Mouse (Mus musculus) forebrain, embryonic 11.5 days (tissue): Measurements from ENCODE around the gene 1110059E24Rik. TPM values are rescaled to one million over a fixed set of nuclear protein-coding genes. Genes with fewer than 3 reads are reported as not detected.
"Not testable (repeated sequence)": the region's sequence is repeated elsewhere in the genome, so short reads cannot be mapped to it uniquely, and the experiment has no call there.

Source experiments
- ATAC-seq: fragments of 200-750 bp; cut with Nextera tagmentation; replicated peaks from 2 replicates; pipeline ENCODE4 v1.8.0; 2017; ENCODE audit warnings: moderate TSS enrichment; ENCODE audit not compliant: low FRiP score
- DNase-seq: peaks from one replicate; pipeline ENCODE4 v3.0.0-alpha.2; 2017; ENCODE audit warnings: low spot score
- H3K27ac ChIP-seq: fragments of 300-500 bp; sonication (generic); 2 replicates; pipeline ENCODE4 v1.5.1; 2014; ENCODE audit warnings: low read depth, low read length
- H3K27me3 ChIP-seq: fragments of 300-500 bp; sonication (generic); 2 replicates; pipeline ENCODE4 v1.6.1; 2014; ENCODE audit warnings: mild to moderate bottlenecking, low read length, mixed read lengths; ENCODE audit not compliant: control insufficient read depth, insufficient read depth
- H3K36me3 ChIP-seq: fragments of 300-500 bp; sonication (generic); 2 replicates; pipeline ENCODE4 v1.6.1; 2014; ENCODE audit warnings: mild to moderate bottlenecking, low read length, moderate library complexity, mixed read lengths; ENCODE audit not compliant: control insufficient read depth, insufficient read depth
- H3K4me1 ChIP-seq: fragments of 300-500 bp; sonication (generic); replicated peaks from 2 replicates; pipeline ENCODE4 v1.6.1; 2014; ENCODE audit warnings: low read length, mixed read lengths; ENCODE audit not compliant: control insufficient read depth, insufficient read depth
- H3K4me2 ChIP-seq: fragments of 300-500 bp; sonication (generic); 2 replicates; pipeline ENCODE4 v1.6.1; 2014; ENCODE audit warnings: low read depth, mild to moderate bottlenecking, low read length, moderate library complexity, mixed read lengths; ENCODE audit not compliant: severe bottlenecking
- H3K4me3 ChIP-seq: fragments of 300-500 bp; sonication (generic); 2 replicates; pipeline ENCODE4 v1.5.1; 2014; ENCODE audit warnings: low read depth, low read length
- H3K9ac ChIP-seq: fragments of 300-500 bp; sonication (generic); 2 replicates; pipeline ENCODE4 v1.6.1; 2014; ENCODE audit warnings: low read length
- H3K9me3 ChIP-seq: fragments of 300-500 bp; sonication (generic); 2 replicates; pipeline ENCODE4 v1.6.1; 2016; ENCODE audit warnings: low read length, mixed read lengths; ENCODE audit not compliant: control insufficient read depth
- WGBS: fragments of 180-500 bp; shearing (Covaris S2); extraction: QIAGEN DNeasy Blood & Tissue Kit; methylation state at CpG from one replicate; pipeline ENCODE4 v1.1.7; 2014; 5-methylcytosine and 5-hydroxymethylcytosine counted together
- polyA plus RNA-seq: library from polyadenylated mRNA; unstranded; fragments of >200 nt; fragmentation: Nextera tagmentation; extraction: Ambion mirVana; gene quantifications from 2 replicates; pipeline ENCODE4 v1.2.1, GENCODE M21; 2014

The 1110059E24Rik gene
- polyA plus RNA-seq, 1 experiment from 2014 or later: 70.4 TPM

DNA sequence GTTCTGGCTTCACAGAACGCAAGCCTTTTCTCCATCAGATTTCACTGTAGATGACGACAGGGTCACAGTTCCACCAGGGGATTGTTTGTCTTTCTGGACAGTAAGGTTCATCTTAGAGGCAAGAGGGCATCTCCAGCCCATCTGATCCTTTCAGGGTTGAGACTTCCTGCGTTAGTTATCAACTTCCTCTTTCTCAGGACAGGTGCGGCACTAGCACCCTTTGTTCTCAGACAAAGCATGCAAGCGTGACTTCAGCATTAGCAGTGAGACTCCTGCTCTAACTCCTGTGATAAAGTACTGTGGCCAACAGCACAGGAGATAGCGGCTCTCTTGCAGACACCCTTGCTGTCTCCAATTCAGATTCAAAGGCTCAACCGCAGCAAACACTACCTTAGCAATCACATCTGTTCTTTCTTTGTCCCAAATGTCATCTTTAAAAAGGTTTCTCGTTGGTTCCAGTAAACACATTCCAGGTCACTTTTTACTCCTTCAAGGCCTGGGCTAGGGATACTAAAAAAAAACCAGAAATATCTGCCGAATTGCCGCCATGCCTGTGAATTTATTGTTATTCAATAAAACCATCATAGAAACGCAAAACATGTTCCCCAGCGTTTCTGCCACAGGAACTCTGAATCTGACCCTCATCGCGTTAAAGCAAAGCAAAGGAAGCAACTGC lies 22.0 kb downstream of the 1110059E24Rik start:
- 74% methylated on average over 14 of the region's 14 CpGs for WGBS
- no peaks in the 10 kb centered on the region; the same call in 1 of the 2 replicates for H3K4me1 ChIP-seq
- no peak overlapping the region for H3K4me3 ChIP-seq
- no peak overlapping the region for H3K27ac ChIP-seq
- no peaks in the 10 kb centered on the region for H3K27me3 ChIP-seq
- no peaks in the 10 kb centered on the region for H3K36me3 ChIP-seq
- H3K9ac ChIP-seq: no peak overlapping the region
- no peaks in the 10 kb centered on the region for H3K9me3 ChIP-seq
- no peak overlapping the region for H3K4me2 ChIP-seq
- DNase-seq (no peak), ATAC-seq (no peak)

GRCm38 (mm10) chr19:21629501-21629900 lies 23.3 kb downstream of the 1110059E24Rik start:
- no peaks in the 10 kb centered on the region for H3K27me3 ChIP-seq
- no peak for DNase-seq
- no peak overlapping the region for H3K9ac ChIP-seq
- WGBS: 64% methylated on average over 1 of the region's 1 CpGs
- no peak overlapping the region for H3K4me2 ChIP-seq
- no peaks in the 10 kb centered on the region for H3K36me3 ChIP-seq
- H3K9me3 ChIP-seq: no peaks in the 10 kb centered on the region
- ATAC-seq: no peak
- no peak overlapping the region for H3K4me3 ChIP-seq
- no peaks in the 10 kb centered on the region; the same call in 1 of the 2 replicates for H3K4me1 ChIP-seq
- no peak overlapping the region for H3K27ac ChIP-seq

DNA sequence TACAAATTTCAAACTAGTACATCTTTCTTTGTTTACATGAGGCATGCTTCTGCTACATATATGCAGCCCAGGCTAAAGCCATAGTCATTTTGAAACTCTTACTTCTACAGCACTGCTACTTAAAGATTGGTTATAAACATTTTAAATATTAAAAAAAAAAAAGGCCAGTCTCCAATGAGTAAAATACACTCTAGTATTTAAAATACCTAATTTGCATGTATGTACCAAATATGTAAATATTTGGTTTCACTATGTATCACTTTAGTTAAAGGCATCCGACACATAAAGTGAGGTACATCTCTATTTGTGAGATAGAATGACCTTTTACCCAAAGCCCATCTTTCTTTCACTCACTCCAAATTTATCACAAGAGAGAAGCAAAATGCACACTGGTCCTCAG lies 23.7 kb downstream of the 1110059E24Rik start:
- DNase-seq (no peak), ATAC-seq (no peak)
- Histone ChIP-seq H3K4me3 (no peak overlapping the region), H3K9ac (no peak overlapping the region), H3K27me3 (no peaks in the 10 kb centered on the region), H3K27ac (no peak overlapping the region), H3K4me2 (no peak overlapping the region), H3K4me1 (no peaks in the 10 kb centered on the region; the same call in 1 of the 2 replicates), H3K9me3 (no peaks in the 10 kb centered on the region), H3K36me3 (no peaks in the 10 kb centered on the region)
- 97% methylated on average over 1 of the region's 1 CpGs for WGBS

- ATAC-seq, H3K9me3 ChIP-seq, H3K36me3 ChIP-seq, H3K4me2 ChIP-seq, H3K27me3 ChIP-seq, H3K27ac ChIP-seq, H3K4me1 ChIP-seq, H3K4me3 ChIP-seq, H3K9ac ChIP-seq, DNase-seq: not testable (repeated sequence)
- WGBS: 60% methylated on average over 11 of the region's 11 CpGs
Observed at GRCm38 (mm10) chr19:21628440-21628839, 24.3 kb downstream of the 1110059E24Rik start.

DNA sequence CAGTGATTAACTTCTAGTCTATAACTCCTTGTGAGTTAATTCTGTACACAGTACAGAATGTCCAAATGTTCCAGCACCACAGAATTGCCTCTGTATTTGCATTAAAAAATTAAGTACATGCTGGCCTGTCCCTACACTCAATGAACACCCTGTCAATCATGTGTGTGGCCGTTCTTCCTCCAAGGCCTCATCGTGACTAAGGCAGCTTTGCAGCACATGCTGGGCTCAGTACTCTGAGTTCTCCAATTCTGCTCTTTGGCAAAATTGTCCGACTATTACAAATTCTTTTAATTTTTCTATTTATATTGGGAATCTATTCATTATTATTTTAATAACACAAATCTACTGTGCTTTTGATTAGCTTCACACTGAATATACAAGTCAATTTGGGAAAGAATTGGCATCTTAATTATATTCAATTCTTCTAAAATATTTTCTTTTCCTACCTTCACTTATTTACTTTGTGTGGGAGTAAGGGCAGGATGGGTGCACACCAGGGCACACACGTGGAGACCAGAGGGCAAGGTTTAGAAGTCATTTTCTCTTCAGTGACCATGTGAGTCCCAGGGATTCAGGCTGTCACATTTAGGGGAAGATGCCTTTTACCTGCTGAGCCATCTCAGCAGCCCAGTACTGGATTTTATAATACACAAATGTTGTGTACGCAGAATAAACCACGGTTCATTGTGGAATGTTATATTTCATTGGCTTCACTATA lies 26.3 kb downstream of the 1110059E24Rik start:
- no peak overlapping the region for H3K4me2 ChIP-seq
- H3K36me3 ChIP-seq: no peaks in the 10 kb centered on the region
- no peak overlapping the region for H3K27ac ChIP-seq
- H3K9ac ChIP-seq: no peak overlapping the region
- WGBS: 89% methylated on average over 6 of the region's 6 CpGs
- no peaks in the 10 kb centered on the region for H3K27me3 ChIP-seq
- H3K4me1 ChIP-seq: no peaks in the 10 kb centered on the region; the same call in 1 of the 2 replicates
- ATAC-seq (no peak), DNase-seq (no peak)
- H3K4me3 ChIP-seq: no peak overlapping the region
- H3K9me3 ChIP-seq: no peaks in the 10 kb centered on the region

GRCm38 (mm10) chr19:21624148-21624535 lies 28.6 kb downstream of the 1110059E24Rik start:
- Histone ChIP-seq H3K4me1 (no peaks in the 10 kb centered on the region), H3K27ac (no peak overlapping the region), H3K36me3 (no peaks in the 10 kb centered on the region), H3K9me3 (no peaks in the 10 kb centered on the region), H3K4me3 (no peak overlapping the region), H3K4me2 (no peak overlapping the region), H3K9ac (no peak overlapping the region), H3K27me3 (no peaks in the 10 kb centered on the region)
- no peak for DNase-seq
- WGBS: 92% methylated on average over 4 of the region's 4 CpGs
- no peak for ATAC-seq

DNA sequence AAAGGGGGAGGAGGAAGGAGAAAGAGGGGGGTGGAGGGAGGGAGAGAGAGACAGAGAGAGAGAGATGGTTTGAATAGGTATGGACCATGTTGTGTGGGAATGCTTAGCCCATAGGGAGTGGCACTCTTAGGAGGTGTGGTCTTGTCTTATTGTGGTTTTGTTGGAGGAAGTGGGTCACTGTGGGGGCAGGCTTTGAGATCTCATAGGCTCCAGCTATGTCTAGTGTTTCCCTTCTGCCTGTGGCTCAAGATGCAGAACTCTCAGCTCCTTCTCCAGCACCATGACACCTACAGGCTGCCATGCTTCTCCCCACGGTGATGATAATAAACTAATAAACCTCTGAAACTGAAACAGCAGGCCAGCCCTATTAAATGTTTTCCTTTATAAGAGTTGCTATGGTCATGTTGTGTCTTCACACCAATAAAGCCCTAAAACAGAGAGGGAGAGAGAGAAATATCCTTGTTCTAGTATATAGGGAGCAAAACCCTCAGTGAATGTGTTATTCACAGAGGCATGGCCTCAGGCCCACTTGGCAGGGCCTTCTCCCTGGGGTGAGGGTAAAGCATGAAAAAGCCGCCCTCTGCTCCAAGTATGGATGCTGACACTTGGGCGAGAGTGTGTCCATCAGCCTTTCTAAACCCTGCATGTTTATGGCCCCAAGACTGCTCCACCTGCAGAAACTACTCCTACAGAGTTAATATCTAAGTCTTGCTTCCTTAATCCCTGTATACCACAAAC lies 29.2 kb downstream of the 1110059E24Rik start:
- Histone ChIP-seq H3K27ac (no peak overlapping the region), H3K4me2 (no peak overlapping the region), H3K9me3 (no peaks in the 10 kb centered on the region), H3K4me1 (no peaks in the 10 kb centered on the region), H3K27me3 (no peaks in the 10 kb centered on the region), H3K4me3 (no peak overlapping the region), H3K9ac (no peak overlapping the region), H3K36me3 (no peaks in the 10 kb centered on the region)
- DNase-seq (no peak), ATAC-seq (no peak)
- WGBS: 90% methylated on average over 3 of the region's 3 CpGs

GRCm38 (mm10) chr19:21615801-21616200 lies 37.0 kb downstream of the 1110059E24Rik start:
- ATAC-seq (no peak), DNase-seq (no peak)
- no peak overlapping the region for H3K27ac ChIP-seq
- H3K4me1 ChIP-seq: peaks cover 5% of the 10 kb centered on the region; the same call in 1 of the 2 replicates
- H3K27me3 ChIP-seq: no peaks in the 10 kb centered on the region
- no peak overlapping the region for H3K9ac ChIP-seq
- H3K36me3 ChIP-seq: no peaks in the 10 kb centered on the region
- H3K4me3 ChIP-seq: no peak overlapping the region
- 97% methylated on average over 3 of the region's 3 CpGs for WGBS
- no peaks in the 10 kb centered on the region for H3K9me3 ChIP-seq
- no peak overlapping the region for H3K4me2 ChIP-seq
